Mouse (Mus musculus) lung, postnatal 10 days (tissue): ENCODE data around the gene Rbm47.

Experiments
- DNase-seq: peaks from one replicate; pipeline ENCODE4 v3.0.0; 2021

Rbm47 gene

GRCm38 (mm10) chr5:66061667-66062045, 111.3 kb downstream of the Rbm47 start:
- no peak for DNase-seq

DNA sequence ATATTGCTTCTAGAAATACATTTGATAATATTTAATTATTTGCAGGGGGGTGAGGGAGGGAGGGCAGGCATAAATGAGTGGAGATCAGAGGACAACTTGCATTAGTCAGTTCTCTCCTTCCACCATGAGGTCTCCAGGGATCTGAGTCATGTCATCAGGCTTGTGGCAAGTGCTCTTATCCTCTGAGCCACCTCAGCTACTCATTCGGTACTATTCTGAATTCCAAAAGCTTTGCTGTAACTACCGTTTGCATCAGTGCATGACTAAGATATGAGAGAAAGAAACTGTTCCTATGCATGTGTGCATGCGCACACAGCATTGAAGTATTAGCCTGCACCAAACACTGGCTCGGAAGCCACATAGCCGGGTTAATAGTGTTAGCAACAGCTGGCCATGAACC, 114.1 kb downstream of the Rbm47 start:
- DNase-seq, result no peak

GRCm38 (mm10) chr5:66056680-66057079, 116.2 kb downstream of the Rbm47 start:
- peak; percentile 23 for DNase-seq

- no peak for DNase-seq
Measured at GRCm38 (mm10) chr5:66054394-66054793, 118.5 kb downstream of the Rbm47 start.

DNA sequence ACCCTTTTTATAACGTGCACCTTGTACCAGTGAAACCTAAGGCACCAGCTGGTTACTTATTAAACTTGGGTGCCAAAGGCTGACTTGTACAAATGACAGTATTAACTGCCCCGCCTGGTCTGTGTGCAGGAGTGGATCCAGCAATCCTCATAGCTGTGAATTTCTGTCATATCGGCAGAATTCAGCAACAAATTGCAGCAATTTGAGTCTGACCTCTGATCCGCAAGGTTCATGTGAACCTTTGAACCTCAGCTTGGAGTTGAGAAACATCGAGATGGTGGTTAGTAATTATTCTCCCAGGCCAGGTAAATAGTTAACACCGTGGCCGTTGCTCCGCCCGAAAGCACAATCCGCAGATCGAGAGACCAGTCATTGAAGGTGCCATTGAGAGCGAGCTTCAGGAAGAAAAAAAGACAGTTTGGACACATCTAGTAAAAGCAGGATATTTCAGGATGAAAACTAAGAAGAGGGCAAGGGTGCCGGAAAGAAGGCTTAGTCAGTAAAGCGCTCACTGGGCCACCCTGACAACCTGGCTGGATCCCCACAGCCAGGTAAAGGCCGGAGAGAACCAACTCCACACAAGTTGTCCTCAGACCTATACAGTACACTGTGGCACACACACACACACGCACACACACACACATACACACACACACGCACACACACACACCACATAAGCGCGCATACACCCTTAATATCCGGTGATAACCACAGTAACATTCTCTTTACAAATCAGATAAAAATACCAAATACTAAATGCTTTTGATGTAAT, 120.0 kb downstream of the Rbm47 start:
- no peak for DNase-seq

DNA sequence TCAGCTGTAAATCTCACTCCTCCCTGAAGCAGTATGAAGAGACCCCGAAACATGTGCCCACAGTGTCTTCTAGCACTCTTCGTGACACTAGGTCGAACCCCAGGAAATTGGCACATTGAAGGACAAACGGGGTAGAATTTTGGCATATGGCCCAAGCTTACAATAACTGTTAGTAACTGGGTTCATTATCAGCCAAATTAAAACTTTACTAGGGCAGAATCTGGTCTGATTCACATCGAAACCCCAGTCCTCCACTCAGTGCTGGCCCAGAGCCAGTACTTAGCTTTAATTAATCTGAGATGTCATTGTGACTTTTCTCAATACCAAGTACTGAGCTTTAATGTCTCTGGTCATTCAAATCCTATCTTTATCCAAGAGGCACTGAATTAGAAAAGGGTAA, 122.1 kb downstream of the Rbm47 start:
- DNase-seq, result no peak

GRCm38 (mm10) chr5:66046356-66046755, 126.6 kb downstream of the Rbm47 start:
- DNase-seq, result no peak

GRCm38 (mm10) chr5:66043897-66044296, 129.0 kb downstream of the Rbm47 start:
- DNase-seq, result no peak

DNA sequence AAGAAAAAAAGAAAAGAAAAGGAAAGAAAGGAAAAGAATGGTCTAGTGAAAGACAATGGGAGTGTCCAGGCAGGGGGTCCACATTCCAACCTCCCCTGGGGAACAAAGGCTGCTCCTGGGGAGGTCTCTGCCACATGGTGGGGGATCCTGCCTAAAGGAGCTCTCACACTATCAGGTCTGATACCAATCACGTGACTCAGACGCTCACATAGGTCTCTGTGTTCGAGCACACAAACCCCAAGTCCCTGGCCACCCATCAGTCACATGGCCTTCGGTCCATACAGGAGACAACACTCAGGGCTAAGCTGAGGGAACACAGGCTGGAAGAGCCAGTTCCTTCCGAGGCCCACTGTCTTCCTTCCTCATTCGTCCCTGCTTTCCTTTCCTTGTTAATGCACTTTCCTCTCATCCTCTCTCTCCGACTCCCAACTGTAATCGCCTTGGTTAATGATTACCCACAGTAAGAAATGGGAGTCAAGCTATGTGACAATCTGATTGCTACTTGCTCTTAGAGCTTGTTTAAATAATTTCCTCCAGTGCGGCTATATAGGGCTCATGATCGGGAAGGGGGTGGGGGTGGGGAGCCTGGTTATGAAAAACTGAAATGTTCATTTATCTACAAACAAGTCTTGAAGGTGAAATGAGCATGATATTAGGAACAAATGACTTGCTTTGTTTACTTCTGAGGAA, 130.1 kb downstream of the Rbm47 start:
- no peak for DNase-seq

DNA sequence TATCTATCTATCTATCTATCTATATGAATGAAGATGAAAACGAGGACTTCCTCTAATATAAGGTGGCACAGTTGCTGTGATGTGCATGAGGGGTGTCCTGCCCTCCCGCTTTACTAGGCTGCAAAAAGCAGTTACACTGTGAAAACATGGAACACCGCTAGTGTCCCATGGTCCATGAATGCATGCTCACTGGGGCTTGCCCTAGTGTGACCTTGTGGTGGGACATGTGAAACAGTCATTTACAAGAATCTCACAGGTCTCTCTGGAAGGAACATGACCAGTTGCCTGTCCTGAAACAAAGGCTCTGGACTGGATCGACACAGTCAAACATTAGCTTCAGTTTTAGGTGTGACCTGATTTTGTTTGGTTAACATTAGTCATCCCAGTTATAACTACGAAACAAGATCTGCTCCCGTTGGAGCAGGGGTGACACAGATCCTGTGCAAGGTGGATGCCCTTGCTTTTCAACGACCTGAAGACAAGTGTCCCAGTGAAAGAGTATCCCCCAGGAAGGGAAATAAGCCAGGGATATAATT, 132.1 kb downstream of the Rbm47 start:
- DNase-seq, result no peak

GRCm38 (mm10) chr5:66039813-66040212, 133.1 kb downstream of the Rbm47 start:
- no peak for DNase-seq

DNA sequence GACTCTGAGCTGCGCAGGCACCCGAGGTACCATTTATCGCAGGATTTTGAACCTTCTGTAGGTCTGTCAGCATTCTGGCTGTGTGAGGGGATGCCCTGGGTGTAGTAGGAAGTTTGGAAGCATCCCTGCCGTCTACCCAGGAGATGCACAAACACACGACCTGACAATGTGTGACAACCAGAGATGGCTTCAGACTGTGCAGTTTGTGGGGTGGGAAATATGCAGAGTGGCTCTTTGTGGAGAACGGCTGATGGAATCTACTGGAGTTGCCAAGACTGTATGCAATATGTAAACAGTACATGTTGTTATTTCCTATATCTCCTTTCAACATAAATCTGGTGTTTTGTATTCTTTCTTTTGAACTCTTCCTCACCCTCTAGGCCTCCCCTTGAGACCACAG, 135.9 kb downstream of the Rbm47 start:
- no peak for DNase-seq

DNA sequence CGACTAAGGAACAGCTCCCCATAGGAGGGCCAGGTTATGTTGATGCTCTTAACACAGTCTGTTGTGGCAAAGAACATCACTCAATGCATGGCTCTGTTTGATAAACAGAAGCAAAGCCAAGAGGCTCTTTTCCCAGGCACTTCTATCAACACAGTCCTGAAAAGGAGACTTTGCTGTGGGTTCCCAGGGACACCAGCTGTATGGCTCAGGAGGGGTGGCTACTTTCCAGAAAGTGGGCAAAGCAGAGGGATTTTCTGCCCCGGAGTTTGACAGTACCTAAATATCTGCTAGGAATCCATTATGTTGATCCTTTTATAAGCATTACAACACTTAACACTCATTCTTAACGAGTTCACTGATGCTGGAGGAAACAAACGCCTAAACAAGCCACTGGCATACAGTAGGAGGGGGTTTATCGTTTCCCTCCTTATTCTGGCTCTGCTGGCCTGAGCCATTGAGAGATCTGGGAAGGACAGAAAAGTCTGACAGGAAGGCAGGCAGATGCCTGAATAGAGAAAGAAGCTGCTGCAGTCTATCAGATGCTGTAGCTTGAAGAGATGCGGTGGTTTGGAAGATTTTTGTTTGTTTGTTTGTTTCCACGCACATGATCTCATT, 136.4 kb downstream of the Rbm47 start:
- DNase-seq, result no peak

- no peak for DNase-seq
Measured at GRCm38 (mm10) chr5:66034375-66035195, 138.3 kb downstream of the Rbm47 start.

GRCm38 (mm10) chr5:66032826-66033225, 140.1 kb downstream of the Rbm47 start:
- DNase-seq, result no peak

- no peak for DNase-seq
Measured at GRCm38 (mm10) chr5:66031699-66032098, 141.2 kb downstream of the Rbm47 start.

- DNase-seq, result no peak
Measured at GRCm38 (mm10) chr5:66028232-66028631, 144.7 kb downstream of the Rbm47 start.

DNA sequence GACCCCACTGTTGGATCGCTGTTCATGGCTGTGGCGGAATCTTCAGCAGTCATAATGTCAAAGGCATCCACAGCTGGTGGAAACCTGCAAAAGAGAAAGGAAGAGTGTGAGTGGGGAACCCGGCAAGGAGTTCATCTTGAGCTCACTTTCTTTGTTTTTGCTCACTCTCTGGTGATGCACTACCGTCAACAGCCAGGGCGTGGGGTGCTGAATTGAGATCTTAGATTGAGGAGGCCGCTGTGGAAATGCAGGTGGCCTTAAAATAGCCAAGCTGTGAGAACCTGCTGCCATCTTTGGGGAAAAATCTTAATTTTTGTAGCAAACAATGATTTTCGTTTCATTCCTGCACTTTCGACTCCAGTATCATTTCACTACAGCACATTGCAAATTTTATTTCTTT, 145.7 kb downstream of the Rbm47 start:
- DNase-seq, result no peak

- no peak for DNase-seq
Measured at GRCm38 (mm10) chr5:66026796-66027195, 146.1 kb downstream of the Rbm47 start.

- DNase-seq, result no peak
Measured at GRCm38 (mm10) chr5:66015449-66015961, 157.4 kb downstream of the Rbm47 start.

DNA sequence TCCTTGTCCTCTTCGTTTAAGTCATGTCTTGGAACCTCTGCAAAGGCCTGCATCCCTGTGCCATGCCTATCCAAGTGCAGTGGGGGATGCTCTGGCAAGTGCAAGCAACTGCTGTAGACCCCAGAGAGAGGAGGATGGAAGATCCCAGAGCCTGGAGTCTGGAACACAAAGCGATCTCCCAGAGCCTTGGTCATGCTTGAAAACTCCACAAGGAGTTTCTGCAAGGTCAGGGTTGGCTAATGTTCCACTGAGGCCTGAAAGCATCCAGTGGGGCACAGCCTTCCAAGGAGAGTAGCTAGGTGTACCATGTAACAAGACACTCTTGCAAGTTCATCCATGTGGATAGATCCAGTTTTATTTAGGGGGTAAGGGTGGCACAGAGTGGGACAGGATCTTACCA, 158.5 kb downstream of the Rbm47 start:
- DNase-seq, result no peak

- no peak for DNase-seq
Measured at GRCm38 (mm10) chr5:66013999-66014398, 158.9 kb downstream of the Rbm47 start.
